Mouse (Mus musculus): ENCODE data around the gene Dbi.

Dbi gene

GRCm38 (mm10) chr1:120083921-120084517 is 36.9 kb downstream of the Dbi start:
- DNase-seq (ENCODE audit: low spot score), result no peak

GRCm38 (mm10) chr1:120082957-120083585 is 37.8 kb downstream of the Dbi start:
- DNase-seq (ENCODE audit: low spot score), result no peak

GRCm38 (mm10) chr1:120080632-120081031 is 40.2 kb downstream of the Dbi start:
- no peak for DNase-seq (ENCODE audit: low spot score)

GRCm38 (mm10) chr1:120077746-120078410 is 43.0 kb downstream of the Dbi start:
- DNase-seq (ENCODE audit: low spot score), result no peak

- no peak for DNase-seq (ENCODE audit: low spot score)
Measured at GRCm38 (mm10) chr1:120075507-120075906, 45.4 kb downstream of the Dbi start.

GRCm38 (mm10) chr1:120074931-120075330 is 45.9 kb downstream of the Dbi start:
- DNase-seq (ENCODE audit: low spot score), result no peak

GRCm38 (mm10) chr1:120074307-120074702 is 46.6 kb downstream of the Dbi start:
- DNase-seq (ENCODE audit: low spot score), result no peak

- peak; percentile 34 for DNase-seq (ENCODE audit: low spot score)
Measured at GRCm38 (mm10) chr1:120073519-120074306, 47.2 kb downstream of the Dbi start, which contains the start of gene Tmem37. Gene Tmem37, minus strand, starts transcription at chr1:120074074.

DNA sequence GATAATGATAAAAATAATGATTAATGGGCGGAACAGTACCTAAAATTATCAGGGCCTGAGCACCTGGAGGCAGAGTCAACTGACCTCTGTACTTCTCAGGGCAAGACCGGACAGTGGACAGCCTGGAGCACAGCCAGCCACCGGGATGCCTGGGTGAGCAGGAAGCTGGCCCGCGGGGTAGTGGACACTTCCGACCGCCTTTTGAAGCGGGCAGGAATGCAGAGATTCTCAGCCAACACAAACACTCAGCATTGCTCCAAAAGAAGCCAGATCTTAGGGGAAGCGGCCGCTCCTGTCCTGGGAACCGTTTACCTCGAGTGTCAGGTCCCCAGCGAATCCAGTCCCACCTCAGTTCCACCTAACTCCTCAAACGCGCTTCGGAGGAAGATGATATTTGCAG is 48.0 kb downstream of the Dbi start:
- no peak for DNase-seq (ENCODE audit: low spot score)

DNA sequence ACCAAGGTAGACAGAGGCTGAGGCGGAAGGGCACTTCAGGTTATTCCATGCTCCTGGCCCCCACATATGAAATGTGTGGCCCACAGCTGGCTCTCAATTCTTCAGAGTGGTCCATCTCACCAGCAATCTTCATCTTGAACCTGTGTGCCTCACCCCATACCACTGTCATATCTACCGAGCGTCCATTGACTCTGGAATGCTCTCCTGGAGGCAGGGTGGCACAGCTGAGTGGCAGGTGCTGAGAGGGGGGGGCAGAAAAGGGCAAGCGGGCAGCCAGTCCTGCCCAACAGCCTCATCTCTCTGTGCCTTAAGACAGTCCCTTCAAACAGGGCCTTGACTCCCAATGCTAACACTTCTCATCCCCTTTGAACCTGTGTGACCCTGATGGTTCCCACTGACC is 49.7 kb downstream of the Dbi start:
- no peak for DNase-seq (ENCODE audit: low spot score)

- DNase-seq (ENCODE audit: low spot score), result no peak
Measured at GRCm38 (mm10) chr1:120070168-120070567, 50.7 kb downstream of the Dbi start.

- no peak for DNase-seq (ENCODE audit: low spot score)
Measured at GRCm38 (mm10) chr1:120069120-120069519, 51.8 kb downstream of the Dbi start.

DNA sequence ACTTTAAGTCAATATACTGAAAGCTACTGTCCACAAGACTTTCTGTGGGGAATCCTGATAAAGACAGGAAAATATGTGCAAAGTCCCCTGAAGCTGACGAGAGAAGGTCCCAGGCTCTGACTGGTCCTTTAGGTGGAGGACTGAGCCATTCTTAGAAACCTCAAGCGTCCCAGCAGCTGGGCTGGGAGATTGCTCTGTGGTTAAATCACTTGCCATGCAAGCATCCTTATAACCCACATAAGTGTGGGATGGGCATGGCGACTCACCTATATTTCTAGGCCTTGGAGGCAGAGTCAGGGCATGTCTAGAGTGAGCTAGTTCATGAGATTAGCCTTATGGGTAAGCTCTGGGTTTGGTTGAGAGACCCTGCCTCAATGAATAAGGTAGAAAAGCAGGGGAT is 54.3 kb downstream of the Dbi start:
- DNase-seq (ENCODE audit: low spot score), result no peak

- no peak for DNase-seq (ENCODE audit: low spot score)
Measured at GRCm38 (mm10) chr1:120066159-120066558, 54.7 kb downstream of the Dbi start.

DNA sequence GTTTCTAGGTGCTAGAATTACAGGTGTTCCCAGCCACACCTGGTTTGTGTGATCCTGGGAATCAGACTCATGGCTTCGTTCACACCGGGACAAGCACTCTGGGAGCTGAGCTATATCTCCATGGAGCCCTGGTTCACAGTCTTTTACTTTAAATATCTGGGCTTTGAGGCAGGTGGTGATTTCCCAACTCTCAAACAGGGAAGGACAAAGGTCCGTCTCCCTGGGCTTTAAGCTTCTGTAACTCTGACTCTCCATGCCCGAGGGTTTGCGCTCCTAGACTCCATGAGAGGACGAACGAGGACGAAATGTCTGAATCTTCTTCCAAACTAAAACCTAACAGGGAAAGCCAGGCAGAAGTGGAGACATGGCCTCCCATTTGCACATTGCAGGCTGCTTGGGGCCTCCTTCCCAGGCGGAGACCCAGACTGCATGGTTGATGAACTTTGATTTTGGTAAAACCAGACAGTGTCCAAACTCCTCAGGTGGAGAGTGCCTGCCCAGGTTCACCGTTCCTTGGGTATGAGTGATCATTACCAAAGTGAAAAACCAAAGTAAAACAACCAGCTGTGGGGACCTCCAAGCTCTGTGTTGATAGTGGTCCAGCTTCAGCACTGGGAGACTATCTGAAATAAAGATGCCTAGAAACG is 56.7 kb downstream of the Dbi start:
- DNase-seq (ENCODE audit: low spot score), result no peak

Data from testis, postnatal 14 days (tissue).